Mouse (Mus musculus) forebrain, embryonic 15.5 days (tissue): ENCODE data around the gene Plekha5. TPM values are rescaled to one million over a fixed set of nuclear protein-coding genes. Genes with fewer than 3 reads are reported as not detected.

ENCODE experiments used
- ATAC-seq: fragments of 200-750 bp; cut with Nextera tagmentation; replicated peaks from 2 replicates; pipeline ENCODE4 v1.8.0; 2017; ENCODE audit warnings: mild to moderate bottlenecking, moderate TSS enrichment, moderate library complexity
- H3K27ac ChIP-seq: fragments of 300-500 bp; sonication (generic); replicated peaks from 2 replicates; pipeline ENCODE4 v1.5.1; 2015; ENCODE audit warnings: mild to moderate bottlenecking, inconsistent platforms
- H3K27me3 ChIP-seq: fragments of 300-500 bp; sonication (generic); 2 replicates; pipeline ENCODE4 v1.6.1; 2015; ENCODE audit warnings: inconsistent platforms
- H3K36me3 ChIP-seq: fragments of 300-500 bp; sonication (generic); 2 replicates; pipeline ENCODE4 v1.6.1; 2015; ENCODE audit warnings: mild to moderate bottlenecking, inconsistent platforms
- H3K4me1 ChIP-seq: fragments of 300-500 bp; sonication (generic); 2 replicates; pipeline ENCODE4 v1.6.1; 2015; ENCODE audit warnings: inconsistent platforms
- H3K4me2 ChIP-seq: fragments of 300-500 bp; sonication (generic); replicated peaks from 2 replicates; pipeline ENCODE4 v1.6.1; 2015; ENCODE audit warnings: mild to moderate bottlenecking, inconsistent platforms
- H3K4me3 ChIP-seq: fragments of 300-500 bp; sonication (generic); 2 replicates; pipeline ENCODE4 v1.5.1; 2015; ENCODE audit warnings: mild to moderate bottlenecking, inconsistent platforms
- H3K9ac ChIP-seq: fragments of 300-500 bp; sonication (generic); replicated peaks from 2 replicates; pipeline ENCODE4 v1.6.1; 2015; ENCODE audit warnings: mild to moderate bottlenecking, inconsistent platforms
- H3K9me3 ChIP-seq: fragments of 300-500 bp; sonication (generic); 2 replicates; pipeline ENCODE4 v1.6.1; 2016; ENCODE audit warnings: inconsistent platforms
- WGBS: fragments of 180-500 bp; shearing (Covaris S2); methylation state at CpG from one replicate; pipeline ENCODE4 v1.1.7; 2015; ENCODE audit warnings: mixed read lengths; 5-methylcytosine and 5-hydroxymethylcytosine counted together
- polyA plus RNA-seq: library from polyadenylated mRNA; unstranded; fragments of >200 nt; fragmentation: Nextera tagmentation; extraction: Ambion mirVana; gene quantifications from 2 replicates; pipeline ENCODE4 v1.2.1, GENCODE M21; 2015

Plekha5 gene
- polyA plus RNA-seq, 1 experiment from 2014 or later = 32.7 TPM

- Histone ChIP-seq H3K9ac (no peak overlapping the region), H3K4me2 (no peak overlapping the region), H3K36me3 (peaks cover 22% of the 10 kb centered on the region), H3K4me3 (no peak overlapping the region), H3K27me3 (no peaks in the 10 kb centered on the region), H3K4me1 (peaks cover 23% of the 10 kb centered on the region), H3K27ac (no peak overlapping the region), H3K9me3 (no peaks in the 10 kb centered on the region)
- no peak for ATAC-seq
- WGBS = 85% methylated on average over 8 of the region's 8 CpGs
Observed at GRCm38 (mm10) chr6:140429236-140429635, 5.4 kb downstream of the Plekha5 start.

- Histone ChIP-seq H3K36me3 (peaks cover 22% of the 10 kb centered on the region), H3K9ac (no peak overlapping the region)
Observed at GRCm38 (mm10) chr6:140432363-140432762, 8.5 kb downstream of the Plekha5 start.

GRCm38 (mm10) chr6:140443374-140443773, 19.5 kb downstream of the Plekha5 start:
- no peaks in the 10 kb centered on the region for H3K27me3 ChIP-seq
- H3K4me2 ChIP-seq = no peak overlapping the region
- peaks cover 22% of the 10 kb centered on the region for H3K4me1 ChIP-seq
- 89% methylated on average over 5 of the region's 5 CpGs for WGBS
- H3K9me3 ChIP-seq = no peaks in the 10 kb centered on the region
- no peaks in the 10 kb centered on the region for H3K36me3 ChIP-seq
- no peak overlapping the region for H3K4me3 ChIP-seq
- no peak overlapping the region for H3K9ac ChIP-seq
- 0 out of 2 replicates have a peak, but pooled peaks have one; percentile 36 for ATAC-seq
- no peak overlapping the region for H3K27ac ChIP-seq

More at GRCm38 (mm10) chr6:140432363-140432762, 8.5 kb downstream of the Plekha5 start:
- H3K4me1 ChIP-seq = 0 out of 2 replicates have a peak, but pooled peaks cover 3% of the 10 kb centered on the region
- no peak overlapping the region for H3K4me2 ChIP-seq
- ATAC-seq = no peak
- no peaks in the 10 kb centered on the region for H3K27me3 ChIP-seq
- H3K4me3 ChIP-seq = no peak overlapping the region
- H3K27ac ChIP-seq = no peak overlapping the region
- WGBS = 94% methylated on average over 9 of the region's 9 CpGs
- no peaks in the 10 kb centered on the region for H3K9me3 ChIP-seq

- Histone ChIP-seq H3K27ac (no peak overlapping the region), H3K27me3 (no peaks in the 10 kb centered on the region), H3K4me2 (no peak overlapping the region), H3K9ac (no peak overlapping the region), H3K4me1 (peaks cover 22% of the 10 kb centered on the region), H3K4me3 (no peak overlapping the region), H3K36me3 (no peaks in the 10 kb centered on the region), H3K9me3 (no peaks in the 10 kb centered on the region)
- WGBS = 60% methylated on average over 7 of the region's 7 CpGs
- no peak for ATAC-seq
Observed at GRCm38 (mm10) chr6:140444147-140444546, 20.3 kb downstream of the Plekha5 start.

GRCm38 (mm10) chr6:140444855-140445465, 21.1 kb downstream of the Plekha5 start:
- peak; percentile 51 for ATAC-seq
- WGBS = 8% methylated on average over 10 of the region's 10 CpGs
- Histone ChIP-seq H3K27ac (no peak overlapping the region), H3K36me3 (no peaks in the 10 kb centered on the region), H3K4me1 (peaks cover 22% of the 10 kb centered on the region), H3K9me3 (no peaks in the 10 kb centered on the region), H3K4me2 (no peak overlapping the region), H3K27me3 (no peaks in the 10 kb centered on the region), H3K4me3 (no peak overlapping the region), H3K9ac (no peak overlapping the region)

GRCm38 (mm10) chr6:140448010-140448739, 24.3 kb downstream of the Plekha5 start:
- Histone ChIP-seq H3K4me2 (no peak overlapping the region), H3K27ac (peak overlapping the region; percentile 34; the same call in 1 of the 2 replicates), H3K27me3 (no peaks in the 10 kb centered on the region), H3K4me1 (peaks cover 22% of the 10 kb centered on the region), H3K9me3 (no peaks in the 10 kb centered on the region), H3K9ac (peak overlapping the region; percentile 24; the same call in 1 of the 2 replicates), H3K36me3 (0 out of 2 replicates have a peak, but pooled peaks cover 3% of the 10 kb centered on the region), H3K4me3 (no peak overlapping the region)
- WGBS = 77% methylated on average over 21 of the region's 21 CpGs
- no peak for ATAC-seq

GRCm38 (mm10) chr6:140450693-140451092, 26.8 kb downstream of the Plekha5 start:
- ATAC-seq = no peak
- no peak overlapping the region for H3K9ac ChIP-seq
- WGBS = 93% methylated on average over 5 of the region's 5 CpGs

GRCm38 (mm10) chr6:140452736-140453135, 28.9 kb downstream of the Plekha5 start:
- Histone ChIP-seq H3K9ac (no peak overlapping the region), H3K27me3 (no peaks in the 10 kb centered on the region), H3K4me3 (no peak overlapping the region), H3K4me2 (no peak overlapping the region), H3K36me3 (0 out of 2 replicates have a peak, but pooled peaks cover 3% of the 10 kb centered on the region), H3K9me3 (no peaks in the 10 kb centered on the region), H3K27ac (no peak overlapping the region), H3K4me1 (peaks cover 5% of the 10 kb centered on the region; the same call in 1 of the 2 replicates)
- 95% methylated on average over 8 of the region's 8 CpGs for WGBS
- ATAC-seq = no peak

More at GRCm38 (mm10) chr6:140450693-140451092, 26.8 kb downstream of the Plekha5 start:
- Histone ChIP-seq H3K27me3 (no peaks in the 10 kb centered on the region), H3K27ac (no peak overlapping the region), H3K9me3 (no peaks in the 10 kb centered on the region), H3K36me3 (0 out of 2 replicates have a peak, but pooled peaks cover 3% of the 10 kb centered on the region), H3K4me1 (peaks cover 5% of the 10 kb centered on the region; the same call in 1 of the 2 replicates), H3K4me2 (no peak overlapping the region), H3K4me3 (no peak overlapping the region)

GRCm38 (mm10) chr6:140453454-140453853, 29.6 kb downstream of the Plekha5 start:
- ATAC-seq = no peak
- 93% methylated on average over 5 of the region's 5 CpGs for WGBS
- no peak overlapping the region for H3K27ac ChIP-seq

GRCm38 (mm10) chr6:140454388-140454787, 30.5 kb downstream of the Plekha5 start:
- Histone ChIP-seq H3K4me1 (no peaks in the 10 kb centered on the region), H3K4me3 (no peak overlapping the region), H3K27me3 (no peaks in the 10 kb centered on the region), H3K36me3 (0 out of 2 replicates have a peak, but pooled peaks cover 3% of the 10 kb centered on the region), H3K9me3 (no peaks in the 10 kb centered on the region), H3K9ac (no peak overlapping the region), H3K4me2 (no peak overlapping the region), H3K27ac (no peak overlapping the region)
- ATAC-seq = no peak
- 94% methylated on average over 3 of the region's 3 CpGs for WGBS

More at GRCm38 (mm10) chr6:140453454-140453853, 29.6 kb downstream of the Plekha5 start:
- Histone ChIP-seq H3K9me3 (no peaks in the 10 kb centered on the region), H3K9ac (no peak overlapping the region), H3K36me3 (0 out of 2 replicates have a peak, but pooled peaks cover 3% of the 10 kb centered on the region), H3K27me3 (no peaks in the 10 kb centered on the region), H3K4me2 (no peak overlapping the region), H3K4me1 (no peaks in the 10 kb centered on the region), H3K4me3 (no peak overlapping the region)

GRCm38 (mm10) chr6:140455851-140456250, 32.0 kb downstream of the Plekha5 start:
- no peak overlapping the region for H3K4me3 ChIP-seq
- H3K9ac ChIP-seq = no peak overlapping the region
- no peak for ATAC-seq
- H3K4me1 ChIP-seq = no peaks in the 10 kb centered on the region
- H3K27ac ChIP-seq = no peak overlapping the region
- 55% methylated on average over 3 of the region's 3 CpGs for WGBS
- no peaks in the 10 kb centered on the region for H3K9me3 ChIP-seq
- no peak overlapping the region for H3K4me2 ChIP-seq
- H3K27me3 ChIP-seq = no peaks in the 10 kb centered on the region
- 0 out of 2 replicates have a peak, but pooled peaks cover 3% of the 10 kb centered on the region for H3K36me3 ChIP-seq
